Mouse (Mus musculus) hindbrain, embryonic 16.5 days (tissue): ENCODE results near the gene Map3k7cl. TPM values are rescaled to one million over a fixed set of nuclear protein-coding genes. Genes with fewer than 3 reads are reported as not detected.

Experiments used
- ATAC-seq: fragments of 200-750 bp; cut with Nextera tagmentation; 2 replicates; pipeline ENCODE4 v1.8.0; 2017; ENCODE audit warnings: moderate TSS enrichment, moderate library complexity
- H3K27ac ChIP-seq: fragments of 300-500 bp; sonication (generic); 2 replicates; pipeline ENCODE4 v1.5.1; 2014; ENCODE audit warnings: low read depth, mild to moderate bottlenecking, control low read depth, low read length, moderate library complexity
- H3K27me3 ChIP-seq: fragments of 300-500 bp; sonication (generic); replicated peaks from 2 replicates; pipeline ENCODE4 v1.6.1; 2014; ENCODE audit warnings: low read length; ENCODE audit not compliant: control insufficient read depth, insufficient read depth
- H3K36me3 ChIP-seq: fragments of 300-500 bp; sonication (generic); 2 replicates; pipeline ENCODE4 v1.6.1; 2014; ENCODE audit warnings: mild to moderate bottlenecking, low read length, moderate library complexity, mixed read lengths; ENCODE audit not compliant: control insufficient read depth, insufficient read depth
- H3K4me1 ChIP-seq: fragments of 300-500 bp; sonication (generic); 2 replicates; pipeline ENCODE4 v1.6.1; 2014; ENCODE audit warnings: low read depth, low read length; ENCODE audit not compliant: control insufficient read depth, insufficient read depth
- H3K4me2 ChIP-seq: fragments of 300-500 bp; sonication (generic); 2 replicates; pipeline ENCODE4 v1.6.1; 2014; ENCODE audit warnings: mild to moderate bottlenecking, low read length, control low read depth, moderate library complexity
- H3K4me3 ChIP-seq: fragments of 300-500 bp; sonication (generic); 2 replicates; pipeline ENCODE4 v1.5.1; 2014; ENCODE audit warnings: mild to moderate bottlenecking, low read length, control low read depth, moderate library complexity
- H3K9ac ChIP-seq: fragments of 300-500 bp; sonication (generic); 2 replicates; pipeline ENCODE4 v1.6.1; 2014; ENCODE audit warnings: low read depth, mild to moderate bottlenecking, control low read depth, low read length, moderate library complexity
- H3K9me3 ChIP-seq: fragments of 300-500 bp; sonication (generic); 2 replicates; pipeline ENCODE4 v1.6.1; 2014; ENCODE audit warnings: mild to moderate bottlenecking, low read length, moderate library complexity; ENCODE audit not compliant: control insufficient read depth
- WGBS: fragments of 180-500 bp; shearing (Covaris S2); extraction: QIAGEN DNeasy Blood & Tissue Kit; methylation state at CpG from one replicate; pipeline ENCODE4 v1.1.7; 2014; 5-methylcytosine and 5-hydroxymethylcytosine counted together
- polyA plus RNA-seq: library from polyadenylated mRNA; unstranded; fragments of >200 nt; fragmentation: Nextera tagmentation; extraction: Ambion mirVana; gene quantifications from 2 replicates; pipeline ENCODE4 v1.2.1, GENCODE M21; 2015

Map3k7cl gene
- polyA plus RNA-seq, 1 experiment from 2014 or later = not detected

DNA sequence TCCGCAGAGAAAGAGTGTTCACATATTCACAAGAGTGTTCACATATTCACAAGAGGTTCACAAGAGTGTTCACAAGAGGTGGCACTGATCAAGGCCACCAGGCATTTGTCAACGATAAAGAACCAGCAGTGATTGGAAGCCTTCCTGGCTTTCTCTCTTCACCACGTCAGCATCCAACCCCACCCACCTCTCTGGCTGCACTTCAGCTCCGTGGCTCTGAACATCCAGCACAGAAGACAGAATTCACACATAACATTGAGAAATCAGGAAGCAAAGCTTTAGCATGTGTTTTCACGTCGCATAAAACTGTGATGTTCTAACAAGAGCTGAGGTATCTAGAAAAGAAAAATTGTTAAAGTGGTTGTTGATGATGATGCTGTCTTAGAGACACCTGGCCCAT, 10.4 kb downstream of the Map3k7cl start:
- Histone ChIP-seq H3K4me2 (no peak overlapping the region), H3K4me3 (no peak overlapping the region), H3K27ac (no peak overlapping the region), H3K9ac (no peak overlapping the region), H3K27me3 (no peaks in the 10 kb centered on the region), H3K9me3 (no peaks in the 10 kb centered on the region), H3K4me1 (no peaks in the 10 kb centered on the region), H3K36me3 (no peaks in the 10 kb centered on the region)
- no peak for ATAC-seq
- WGBS = 77% methylated on average over 6 of the region's 6 CpGs

DNA sequence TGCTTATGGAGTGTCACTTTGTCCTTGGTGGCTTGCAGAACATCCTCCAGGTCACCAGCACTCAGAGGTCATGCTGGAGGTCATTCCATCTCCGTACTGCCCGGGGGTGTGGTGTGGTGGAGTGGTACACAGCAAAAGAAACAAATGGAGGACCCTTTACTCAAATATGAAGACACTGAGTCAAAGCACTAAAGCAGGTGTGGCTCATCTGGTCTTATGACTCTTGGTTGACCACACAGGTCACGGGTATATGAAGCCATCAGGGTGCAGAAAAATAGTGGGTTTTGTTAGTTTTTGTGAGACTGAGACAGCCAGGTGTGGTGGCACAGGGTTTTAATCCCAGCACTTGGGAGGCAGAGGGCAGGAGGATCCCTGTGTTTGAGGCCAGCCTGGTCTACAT, 11.4 kb downstream of the Map3k7cl start:
- Histone ChIP-seq H3K27ac (no peak overlapping the region), H3K36me3 (no peaks in the 10 kb centered on the region), H3K9ac (no peak overlapping the region), H3K4me2 (no peak overlapping the region), H3K27me3 (no peaks in the 10 kb centered on the region), H3K4me1 (no peaks in the 10 kb centered on the region), H3K9me3 (no peaks in the 10 kb centered on the region), H3K4me3 (no peak overlapping the region)
- ATAC-seq = no peak
- 73% methylated on average over 3 of the region's 3 CpGs for WGBS

DNA sequence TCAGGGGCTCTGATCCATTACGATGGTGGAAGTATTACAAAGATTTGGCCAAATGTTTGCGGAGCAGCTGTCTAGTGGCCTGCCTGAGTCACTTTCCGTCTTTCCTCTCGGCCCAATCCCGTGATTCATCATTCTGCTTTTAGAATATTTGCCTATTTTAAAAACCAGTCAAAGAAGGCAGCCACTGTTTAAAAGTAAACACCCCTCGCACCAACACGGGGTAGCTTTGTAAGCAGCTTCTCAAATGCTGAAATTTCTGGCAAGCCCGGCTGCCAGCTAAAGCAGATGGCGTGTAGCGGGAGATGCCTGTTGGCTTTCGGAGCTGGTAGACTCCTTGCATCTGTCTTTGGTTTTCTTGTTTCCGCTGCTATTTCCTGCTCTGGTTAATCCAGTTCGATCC, 14.4 kb downstream of the Map3k7cl start:
- Histone ChIP-seq H3K9me3 (no peaks in the 10 kb centered on the region), H3K36me3 (no peaks in the 10 kb centered on the region), H3K27ac (no peak overlapping the region), H3K4me3 (no peak overlapping the region), H3K27me3 (no peaks in the 10 kb centered on the region), H3K4me2 (no peak overlapping the region), H3K9ac (no peak overlapping the region), H3K4me1 (no peaks in the 10 kb centered on the region)
- peak; percentile 78 for ATAC-seq
- 66% methylated on average over 13 of the region's 13 CpGs for WGBS

DNA sequence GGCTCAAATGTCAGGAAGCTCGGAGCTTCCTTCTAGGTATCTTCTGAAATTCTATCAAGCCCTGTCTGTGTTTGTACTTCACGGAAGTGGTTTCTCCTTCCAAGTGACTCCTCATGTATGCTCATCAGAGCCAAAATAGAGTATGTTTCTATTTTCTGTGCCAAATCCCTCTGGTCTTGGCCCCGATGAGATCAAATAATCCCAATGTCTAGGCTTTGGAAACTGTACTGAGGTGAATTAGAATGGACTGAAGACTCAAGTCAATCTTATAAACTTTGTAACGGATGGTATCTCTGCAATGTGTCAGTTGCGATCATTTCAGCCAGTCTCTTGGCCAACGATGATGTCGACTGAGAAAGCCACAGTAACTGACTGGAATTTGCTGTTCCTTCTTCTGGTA, 15.1 kb downstream of the Map3k7cl start:
- no peaks in the 10 kb centered on the region for H3K36me3 ChIP-seq
- H3K9ac ChIP-seq = no peak overlapping the region
- no peak overlapping the region for H3K4me2 ChIP-seq
- H3K27ac ChIP-seq = no peak overlapping the region
- WGBS = 91% methylated on average over 7 of the region's 7 CpGs
- H3K4me3 ChIP-seq = no peak overlapping the region
- no peak for ATAC-seq
- no peaks in the 10 kb centered on the region for H3K9me3 ChIP-seq
- H3K27me3 ChIP-seq = no peaks in the 10 kb centered on the region
- H3K4me1 ChIP-seq = no peaks in the 10 kb centered on the region

DNA sequence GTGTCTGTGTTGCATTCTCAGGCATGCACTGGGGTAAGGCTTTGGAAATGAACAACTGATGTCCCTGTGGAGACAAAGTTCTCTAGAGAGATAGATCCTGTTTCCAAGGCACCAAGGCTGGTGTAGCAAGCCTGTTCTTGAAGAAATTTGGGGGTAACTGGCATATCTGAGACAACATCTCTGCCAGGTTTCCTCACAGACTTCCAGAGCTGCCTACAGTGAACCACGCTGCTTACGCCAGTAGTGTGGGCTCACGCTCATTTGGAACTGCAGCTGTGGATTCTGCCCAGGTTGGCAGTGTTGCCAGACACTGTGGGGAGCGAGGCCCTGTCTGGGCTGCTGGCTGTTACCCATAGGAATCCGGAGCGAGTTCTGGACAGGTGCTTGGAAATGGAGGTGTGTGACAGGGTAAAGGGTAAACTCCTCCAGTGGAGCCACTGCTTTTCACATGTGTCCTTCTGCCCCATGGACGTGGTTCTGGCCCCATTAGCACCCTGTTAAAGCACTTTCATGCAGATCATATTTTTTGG, 16.5 kb downstream of the Map3k7cl start:
- ATAC-seq = no peak
- no peak overlapping the region for H3K4me3 ChIP-seq
- no peak overlapping the region for H3K9ac ChIP-seq
- H3K27ac ChIP-seq = no peak overlapping the region
- no peaks in the 10 kb centered on the region for H3K4me1 ChIP-seq
- WGBS = 76% methylated on average over 7 of the region's 7 CpGs
- no peaks in the 10 kb centered on the region for H3K36me3 ChIP-seq
- H3K9me3 ChIP-seq = no peaks in the 10 kb centered on the region
- H3K27me3 ChIP-seq = no peaks in the 10 kb centered on the region
- H3K4me2 ChIP-seq = no peak overlapping the region

DNA sequence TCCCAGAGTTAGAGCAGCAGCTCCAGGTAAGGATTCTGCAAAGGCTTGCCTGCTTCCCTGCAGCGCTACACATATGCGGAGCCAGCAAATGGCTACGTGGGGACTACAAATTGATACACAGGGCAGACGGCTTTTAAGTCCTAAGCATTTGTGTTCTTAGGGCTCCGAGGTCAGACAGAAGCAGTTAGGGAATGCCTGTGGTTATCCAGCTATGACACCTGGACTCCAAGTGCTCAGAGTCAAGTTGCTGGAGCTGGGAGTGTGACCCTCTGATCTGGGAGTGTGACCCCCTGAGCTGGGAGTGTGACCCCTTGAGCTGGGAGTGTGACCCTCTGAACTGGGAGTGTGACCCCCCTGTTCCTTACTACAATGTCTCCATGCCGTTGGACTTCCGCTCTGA, 17.2 kb downstream of the Map3k7cl start:
- H3K9me3 ChIP-seq = no peaks in the 10 kb centered on the region
- H3K4me1 ChIP-seq = no peaks in the 10 kb centered on the region
- H3K4me3 ChIP-seq = no peak overlapping the region
- H3K27me3 ChIP-seq = no peaks in the 10 kb centered on the region
- no peak overlapping the region for H3K27ac ChIP-seq
- H3K36me3 ChIP-seq = no peaks in the 10 kb centered on the region
- no peak overlapping the region for H3K4me2 ChIP-seq
- 80% methylated on average over 7 of the region's 7 CpGs for WGBS
- no peak overlapping the region for H3K9ac ChIP-seq
- ATAC-seq = no peak

DNA sequence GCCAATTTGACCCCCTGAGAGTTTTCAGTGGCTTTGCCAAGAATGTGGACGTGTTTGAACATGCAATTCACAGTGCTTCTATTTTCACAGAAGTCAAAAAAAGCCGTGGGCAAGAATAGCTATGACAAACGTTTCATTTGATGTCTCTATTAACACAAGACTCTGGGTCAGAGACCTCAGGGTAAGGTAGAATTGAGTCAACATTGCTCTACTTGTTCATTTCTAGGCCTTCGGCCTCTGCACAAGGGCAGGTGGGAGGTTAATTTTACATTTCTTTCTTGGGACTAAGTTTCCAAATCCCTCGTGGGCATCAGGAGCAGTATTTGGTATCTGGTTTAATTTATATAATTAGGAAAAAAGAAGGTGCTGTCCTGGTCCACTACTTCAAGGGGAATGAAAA, 20.3 kb downstream of the Map3k7cl start:
- Histone ChIP-seq H3K27me3 (no peaks in the 10 kb centered on the region), H3K4me3 (no peak overlapping the region), H3K9me3 (no peaks in the 10 kb centered on the region), H3K36me3 (no peaks in the 10 kb centered on the region), H3K4me1 (no peaks in the 10 kb centered on the region), H3K4me2 (no peak overlapping the region), H3K27ac (no peak overlapping the region), H3K9ac (no peak overlapping the region)
- 74% methylated on average over 5 of the region's 5 CpGs for WGBS
- ATAC-seq = no peak

DNA sequence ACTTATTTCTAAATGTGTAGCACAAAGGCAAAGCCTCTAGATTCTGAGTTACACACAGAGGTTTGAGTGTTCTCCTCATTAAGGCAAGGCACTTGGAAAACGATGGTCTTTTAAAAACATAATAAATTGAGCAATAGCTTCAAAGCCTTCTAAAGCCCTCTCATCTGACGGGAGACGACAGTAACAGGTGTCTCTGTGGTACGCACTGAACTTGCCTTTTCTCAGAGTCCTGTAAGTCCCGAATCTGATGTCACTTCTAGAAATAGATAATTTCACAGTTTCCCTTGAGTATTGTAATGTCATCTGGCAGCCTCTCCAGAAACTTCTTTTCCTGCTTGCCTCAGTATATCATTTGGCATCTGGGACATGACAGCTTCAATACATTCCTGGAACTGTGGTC, 21.0 kb downstream of the Map3k7cl start:
- no peak overlapping the region for H3K4me3 ChIP-seq
- no peak overlapping the region for H3K9ac ChIP-seq
- H3K36me3 ChIP-seq = no peaks in the 10 kb centered on the region
- WGBS = 83% methylated on average over 5 of the region's 5 CpGs
- no peak overlapping the region for H3K4me2 ChIP-seq
- H3K27ac ChIP-seq = no peak overlapping the region
- H3K9me3 ChIP-seq = no peaks in the 10 kb centered on the region
- no peaks in the 10 kb centered on the region for H3K4me1 ChIP-seq
- no peak for ATAC-seq
- no peaks in the 10 kb centered on the region for H3K27me3 ChIP-seq

DNA sequence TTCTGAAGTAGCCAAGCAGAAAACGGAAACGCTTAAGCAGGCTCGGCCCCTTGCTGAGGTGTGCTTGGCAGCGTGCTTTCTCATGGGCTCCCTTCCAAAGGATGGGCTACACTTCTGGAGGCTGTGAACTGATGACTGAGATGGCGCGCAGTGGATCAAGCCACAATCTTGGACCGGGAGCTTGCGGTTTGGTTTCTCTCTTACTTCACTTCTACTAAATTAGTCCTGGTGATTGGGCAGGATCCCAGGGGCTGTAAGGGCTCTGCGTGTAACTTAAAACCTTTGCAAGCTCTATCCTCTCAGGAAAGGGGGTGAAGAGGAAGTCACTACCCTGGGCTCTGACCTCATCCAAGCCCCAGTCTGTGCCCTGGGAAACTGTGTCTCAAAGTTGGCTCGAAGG, 22.5 kb downstream of the Map3k7cl start:
- no peak overlapping the region for H3K4me2 ChIP-seq
- no peaks in the 10 kb centered on the region for H3K27me3 ChIP-seq
- WGBS = 73% methylated on average over 10 of the region's 10 CpGs

DNA sequence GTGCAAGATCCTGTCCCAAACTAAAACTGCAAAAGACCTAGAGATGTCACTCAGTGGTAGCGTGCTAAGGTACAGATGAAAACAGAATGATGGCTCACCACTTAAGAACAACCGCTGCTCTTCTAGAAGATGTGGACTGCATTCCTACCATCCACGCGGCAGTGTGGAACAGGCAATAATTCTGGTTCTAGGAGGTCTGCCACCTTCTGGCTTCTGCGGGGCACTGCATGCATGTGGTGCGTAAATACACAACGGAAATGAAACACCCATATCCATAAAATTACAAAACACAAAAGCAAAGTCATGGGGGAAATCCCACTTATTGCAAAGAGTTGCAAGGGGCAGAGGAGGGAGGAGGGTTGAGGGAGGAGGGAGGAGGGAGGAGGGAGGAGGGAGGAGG, 25.8 kb downstream of the Map3k7cl start:
- H3K27me3 ChIP-seq = no peaks in the 10 kb centered on the region
- 0 out of 2 replicates have a peak, but pooled peaks cover 2% of the 10 kb centered on the region for H3K4me1 ChIP-seq
- H3K27ac ChIP-seq = no peak overlapping the region
- no peak overlapping the region for H3K9ac ChIP-seq
- ATAC-seq = no peak
- 89% methylated on average over 7 of the region's 7 CpGs for WGBS
- H3K36me3 ChIP-seq = no peaks in the 10 kb centered on the region
- no peak overlapping the region for H3K4me2 ChIP-seq
- H3K9me3 ChIP-seq = no peaks in the 10 kb centered on the region
- H3K4me3 ChIP-seq = no peak overlapping the region

More for the DNA sequence above, 22.5 kb downstream of the Map3k7cl start:
- Histone ChIP-seq H3K4me1 (0 out of 2 replicates have a peak, but pooled peaks cover 2% of the 10 kb centered on the region), H3K9me3 (no peaks in the 10 kb centered on the region), H3K9ac (no peak overlapping the region), H3K27ac (no peak overlapping the region), H3K4me3 (no peak overlapping the region), H3K36me3 (no peaks in the 10 kb centered on the region)
- no peak for ATAC-seq
